Mouse (Mus musculus) brain, embryonic 14.5 days (tissue): ENCODE data around the gene Gsg1l. TPM values are rescaled to one million over a fixed set of nuclear protein-coding genes. Genes with fewer than 3 reads are reported as not detected.

ENCODE experiments used
- DNase-seq: peaks from one replicate; pipeline ENCODE4 v3.0.0-alpha.2; 2011; ENCODE audit warnings: low read depth
- CTCF ChIP-seq: fragments of 200-500 bp; IDR thresholded peaks from 2 replicates; pipeline ENCODE4 v1.5.1; 2012; ENCODE audit warnings: inconsistent platforms, mild to moderate bottlenecking, moderate library complexity, borderline replicate concordance; ENCODE audit not compliant: insufficient read depth, insufficient read length; ENCODE audit errors: extremely low read depth
- POLR2A ChIP-seq: fragments of 200-500 bp; IDR thresholded peaks from 2 replicates; pipeline ENCODE4 v1.6.1; 2012; ENCODE audit warnings: mild to moderate bottlenecking, inconsistent platforms, borderline replicate concordance; ENCODE audit not compliant: poor library complexity, insufficient read depth, insufficient read length, severe bottlenecking; ENCODE audit errors: extremely low read depth
- polyA plus RNA-seq: library from polyadenylated mRNA; depleted of rRNA; stranded (reverse); fragments of >200 nt; gene quantifications from 2 replicates; pipeline ENCODE4 v1.2.3, GENCODE M21; 2012

Gene Gsg1l
- polyA plus RNA-seq, 1 experiment: 26.6 TPM

- TF ChIP-seq POLR2A (no peak), CTCF (no peak)
- no peak for DNase-seq
Measured at GRCm38 (mm10) chr7:125943511-125943910, 138.7 kb downstream of the Gsg1l start.

- no peak for TF ChIP-seq POLR2A
- no peak for TF ChIP-seq CTCF
- DNase-seq: no peak
Measured at GRCm38 (mm10) chr7:125942365-125943090, 139.7 kb downstream of the Gsg1l start.

GRCm38 (mm10) chr7:125934319-125934718 lies 147.9 kb downstream of the Gsg1l start:
- TF ChIP-seq CTCF: no peak
- peak; percentile 55 for DNase-seq

DNA sequence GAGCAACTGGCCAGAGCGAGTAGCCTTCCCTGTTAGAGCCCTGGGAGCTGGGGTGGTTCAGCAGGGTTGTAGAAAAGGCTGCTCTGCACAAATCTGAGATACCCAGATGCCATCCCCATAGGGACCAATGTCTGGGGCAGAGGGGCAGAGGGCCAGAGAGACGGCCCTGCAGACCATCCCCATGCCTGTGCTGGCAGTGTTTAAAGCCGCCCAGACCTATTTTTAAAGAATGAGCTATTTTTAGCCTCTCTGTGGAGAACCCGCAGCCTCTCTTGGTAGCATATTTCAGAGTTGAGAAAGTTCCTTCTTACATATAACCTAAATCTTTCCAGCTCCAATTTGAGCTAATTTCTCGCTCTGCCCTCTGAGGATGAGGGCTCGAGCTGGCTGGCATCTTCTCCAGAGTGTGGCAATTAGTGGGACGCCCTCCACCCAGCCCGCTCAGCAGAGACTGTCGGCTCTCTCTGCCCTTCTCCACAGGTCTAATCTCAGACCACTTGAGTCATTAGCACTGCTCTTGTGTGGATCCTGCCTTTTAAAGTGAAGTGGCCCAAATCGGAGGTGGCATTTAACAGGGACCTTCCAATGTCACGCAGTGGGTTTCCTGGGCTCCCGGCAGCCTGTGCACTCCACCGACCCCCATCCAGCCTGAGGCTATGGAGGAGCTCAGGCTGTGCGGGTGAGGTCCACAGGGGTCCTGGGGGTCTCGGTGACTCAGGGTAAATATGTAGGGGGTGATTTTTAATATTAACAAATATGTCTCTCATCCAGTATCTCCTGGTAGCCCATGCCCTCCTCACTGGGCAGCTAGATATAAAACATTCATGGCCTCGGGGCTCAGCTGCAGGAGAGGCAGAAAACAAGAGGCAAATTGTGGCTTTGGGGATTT lies 148.6 kb downstream of the Gsg1l start:
- peak; percentile 68 for DNase-seq
- TF ChIP-seq CTCF (no peak), POLR2A (no peak)

DNA sequence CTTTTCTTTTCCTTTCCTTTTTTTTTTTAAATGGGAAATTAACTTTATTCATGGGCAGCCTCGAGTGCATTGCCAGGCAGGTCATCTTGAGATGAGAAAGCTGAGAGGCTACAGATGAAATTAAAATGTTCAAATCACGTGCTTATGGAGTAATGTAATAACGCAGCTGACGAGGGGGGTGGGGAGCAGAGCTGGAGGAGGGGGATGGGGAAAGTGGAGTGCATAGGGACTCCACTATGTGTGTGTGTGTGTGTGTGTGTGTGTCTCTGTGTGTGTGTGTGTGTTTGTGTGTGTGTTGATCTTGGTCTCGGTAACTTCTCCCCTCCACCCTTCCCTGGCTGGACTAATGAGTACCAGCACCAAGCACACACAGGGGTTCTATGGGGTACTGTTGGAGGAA lies 150.6 kb downstream of the Gsg1l start:
- TF ChIP-seq POLR2A (no peak), CTCF (no peak)
- no peak for DNase-seq

GRCm38 (mm10) chr7:125924044-125924443 lies 158.2 kb downstream of the Gsg1l start:
- DNase-seq: no peak
- TF ChIP-seq POLR2A (no peak), CTCF (no peak)

GRCm38 (mm10) chr7:125920801-125921200 lies 161.4 kb downstream of the Gsg1l start:
- no peak for DNase-seq
- no peak for TF ChIP-seq POLR2A
- no peak for TF ChIP-seq CTCF

DNA sequence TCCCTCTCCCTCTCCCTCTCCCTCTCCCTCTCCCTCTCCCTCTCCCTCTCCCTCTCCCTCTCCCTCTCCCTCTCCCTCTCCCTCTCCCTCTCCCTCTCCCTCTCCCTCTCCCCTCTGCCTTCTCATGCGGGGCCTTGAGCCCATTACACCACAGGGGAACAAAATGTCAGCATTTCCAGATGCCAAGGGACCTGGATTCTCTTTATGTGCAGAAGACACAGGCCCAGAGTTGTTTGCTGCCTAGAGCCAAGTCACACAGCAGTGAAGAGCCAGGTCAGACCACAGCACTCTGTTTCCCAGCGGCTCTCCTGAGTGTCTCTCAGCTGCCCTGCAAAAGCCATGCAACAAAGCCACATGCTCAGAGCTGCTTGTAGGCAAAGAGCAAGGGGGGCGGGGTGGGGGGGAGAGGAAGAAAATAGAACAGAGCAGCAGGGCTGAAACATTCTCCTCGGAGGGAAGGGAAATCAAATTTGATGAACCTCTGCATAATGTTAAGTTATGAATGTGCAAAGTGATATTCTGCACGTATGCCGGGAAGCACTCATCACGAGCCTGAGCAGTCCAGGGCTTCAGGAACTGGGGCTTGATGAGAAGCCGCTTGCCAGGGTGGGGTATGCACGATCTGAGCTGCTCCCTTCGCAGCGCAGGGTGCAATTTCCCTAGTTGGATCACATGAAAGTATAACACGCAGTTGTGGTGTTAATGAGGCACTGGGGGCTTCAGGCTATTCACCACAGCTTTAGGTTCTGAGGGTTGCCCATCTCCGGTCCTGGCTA lies 181.6 kb downstream of the Gsg1l start:
- peak; percentile 26 for DNase-seq
- TF ChIP-seq POLR2A: no peak
- no peak for TF ChIP-seq CTCF

DNA sequence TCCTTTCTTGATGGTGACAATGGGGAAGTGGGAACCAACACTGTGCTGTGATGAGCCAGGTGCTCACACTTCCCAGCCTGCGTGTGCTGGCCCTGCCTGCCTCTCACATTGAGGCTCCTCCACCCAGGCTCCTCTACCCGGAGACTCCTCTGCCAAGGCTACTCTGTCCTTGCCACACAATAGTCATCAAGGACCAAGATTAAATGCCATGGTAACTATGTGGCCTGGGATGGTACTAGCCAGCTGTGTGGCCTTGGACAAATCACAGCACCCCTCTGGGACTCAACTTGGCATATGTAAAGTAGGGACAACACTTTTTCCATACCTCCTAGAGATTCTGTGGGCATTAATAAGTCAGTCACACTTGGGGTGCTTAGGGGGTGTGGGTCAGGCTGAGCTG lies 182.3 kb downstream of the Gsg1l start:
- TF ChIP-seq POLR2A: no peak
- TF ChIP-seq CTCF: no peak
- no peak for DNase-seq

- DNase-seq: no peak
- no peak for TF ChIP-seq POLR2A
- TF ChIP-seq CTCF: no peak
Measured at GRCm38 (mm10) chr7:125899036-125899435, 183.2 kb downstream of the Gsg1l start.

- TF ChIP-seq POLR2A (no peak), CTCF (no peak)
- no peak for DNase-seq
Measured at GRCm38 (mm10) chr7:125897059-125897458, 185.2 kb downstream of the Gsg1l start.
